Mouse (Mus musculus) kidney, embryonic 16.5 days (tissue): ENCODE measurements around the gene Tbce. TPM values are rescaled to one million over a fixed set of nuclear protein-coding genes. Genes with fewer than 3 reads are reported as not detected.

ENCODE experiments used
- ATAC-seq: fragments of 200-750 bp; cut with Nextera tagmentation; 2 replicates; pipeline ENCODE4 v1.8.0; 2017; ENCODE audit warnings: moderate TSS enrichment; ENCODE audit not compliant: low FRiP score, low TSS enrichment
- H3K27ac ChIP-seq: fragments of 300-500 bp; sonication (generic); 2 replicates; pipeline ENCODE4 v1.5.1; 2014; ENCODE audit warnings: low read length
- H3K27me3 ChIP-seq: fragments of 300-500 bp; sonication (generic); 2 replicates; pipeline ENCODE4 v1.6.1; 2014; ENCODE audit warnings: low read length, control low read depth, mixed read lengths; ENCODE audit not compliant: insufficient read depth
- H3K36me3 ChIP-seq: fragments of 300-500 bp; sonication (generic); 2 replicates; pipeline ENCODE4 v1.6.1; 2014; ENCODE audit warnings: low read length, control low read depth, mixed read lengths; ENCODE audit not compliant: insufficient read depth
- H3K4me1 ChIP-seq: fragments of 300-500 bp; sonication (generic); 2 replicates; pipeline ENCODE4 v1.6.1; 2014; ENCODE audit warnings: low read length, control low read depth, mixed read lengths; ENCODE audit not compliant: insufficient read depth
- H3K4me2 ChIP-seq: fragments of 300-500 bp; sonication (generic); replicated peaks from 2 replicates; pipeline ENCODE4 v1.6.1; 2014; ENCODE audit warnings: low read depth, low read length
- H3K4me3 ChIP-seq: fragments of 300-500 bp; sonication (generic); 2 replicates; pipeline ENCODE4 v1.5.1; 2014; ENCODE audit warnings: mild to moderate bottlenecking, low read length
- H3K9ac ChIP-seq: fragments of 300-500 bp; sonication (generic); replicated peaks from 2 replicates; pipeline ENCODE4 v1.6.1; 2014; ENCODE audit warnings: low read length
- H3K9me3 ChIP-seq: fragments of 300-500 bp; sonication (generic); 2 replicates; pipeline ENCODE4 v1.6.1; 2016; ENCODE audit warnings: low read length, control low read depth
- WGBS: fragments of 180-500 bp; shearing (Covaris S2); extraction: QIAGEN DNeasy Blood & Tissue Kit; methylation state at CpG from one replicate; pipeline ENCODE4 v1.1.7; 2014; 5-methylcytosine and 5-hydroxymethylcytosine counted together
- polyA plus RNA-seq: library from polyadenylated mRNA; unstranded; fragments of >200 nt; fragmentation: Nextera tagmentation; extraction: Ambion mirVana; gene quantifications from 2 replicates; pipeline ENCODE4 v1.2.1, GENCODE M21; 2015

The Tbce gene
- polyA plus RNA-seq, 1 experiment from 2014 or later = 59.4 TPM

GRCm38 (mm10) chr13:14063013-14063941, 23.8 kb upstream of the Tbce start, which contains the start of the genes Arid4b and Ggps1:
Gene Arid4b (plus strand): TSS chr13:14063232.
Gene Ggps1 (minus strand): TSS chr13:14063488.
- Histone ChIP-seq H3K27ac (peak within 1 kb of the TSS; percentile 98), H3K4me1 (peaks cover 19% of the 10 kb centered on the region), H3K9me3 (no peaks in the 10 kb centered on the region), H3K4me2 (peak within 1 kb of the TSS; percentile 74), H3K4me3 (peak within 1 kb of the TSS; percentile 83), H3K36me3 (0 out of 2 replicates have a peak, but pooled peaks cover 5% of the 10 kb centered on the region), H3K9ac (peak within 1 kb of the TSS; percentile 100), H3K27me3 (no peaks in the 10 kb centered on the region)
- ATAC-seq = peak; percentile 99
- WGBS = under 1% methylated on average over 63 of the region's 64 CpGs

- Histone ChIP-seq H3K4me1 (peaks cover 19% of the 10 kb centered on the region), H3K4me3 (peak overlapping the region; percentile 83), H3K4me2 (peak overlapping the region; percentile 74), H3K9me3 (no peaks in the 10 kb centered on the region), H3K36me3 (peaks cover 6% of the 10 kb centered on the region), H3K27me3 (no peaks in the 10 kb centered on the region), H3K9ac (peak overlapping the region; percentile 82), H3K27ac (peak overlapping the region; percentile 92)
- ATAC-seq = no peak
- WGBS = 6% methylated on average over 11 of the region's 11 CpGs
Measured at GRCm38 (mm10) chr13:14062209-14063012, 23.0 kb upstream of the Tbce start.

DNA sequence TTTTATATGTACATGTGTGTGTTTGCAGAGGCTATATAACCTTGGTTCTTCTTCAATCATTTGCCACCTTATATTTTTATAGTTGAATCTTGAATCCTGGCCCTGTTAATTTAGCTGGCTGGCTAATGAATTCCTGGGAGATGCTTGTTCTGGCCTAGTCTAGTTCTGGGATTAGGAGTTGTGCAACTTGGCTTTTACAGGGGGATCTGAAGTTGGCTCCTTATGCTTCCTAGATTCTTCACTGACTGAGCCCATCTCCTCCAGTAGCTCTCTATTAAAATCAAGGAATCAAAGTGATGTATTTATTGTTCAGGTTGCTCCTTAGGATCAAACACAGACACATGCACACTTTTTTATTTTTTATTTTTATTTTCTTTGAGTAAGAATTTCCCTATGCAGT, 20.1 kb upstream of the Tbce start:
- no peak overlapping the region for H3K9ac ChIP-seq
- peaks cover 10% of the 10 kb centered on the region for H3K4me1 ChIP-seq
- H3K27ac ChIP-seq = no peak overlapping the region
- H3K4me3 ChIP-seq = no peak overlapping the region
- H3K9me3 ChIP-seq = no peaks in the 10 kb centered on the region
- no peaks in the 10 kb centered on the region for H3K27me3 ChIP-seq
- no peak overlapping the region for H3K4me2 ChIP-seq
- no peak for ATAC-seq
- peaks cover 25% of the 10 kb centered on the region for H3K36me3 ChIP-seq

DNA sequence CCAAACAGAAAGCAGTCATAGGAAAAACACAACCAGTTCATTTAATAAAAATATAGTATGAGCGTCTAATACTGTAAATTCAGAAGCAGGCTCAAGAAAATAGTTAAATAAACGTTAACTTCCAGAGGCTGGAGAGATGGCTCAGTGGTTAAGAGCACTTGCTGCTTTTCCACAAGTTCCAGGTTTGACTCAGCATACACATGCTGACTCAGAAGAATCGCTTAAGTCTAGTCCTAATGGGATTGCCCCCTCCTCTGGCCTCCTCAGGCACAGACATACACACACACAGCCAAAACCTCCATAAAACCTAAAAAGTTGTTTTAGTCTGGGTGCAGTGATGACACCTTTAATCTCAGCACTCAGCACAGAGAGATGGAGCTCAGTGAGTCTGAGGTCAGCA, 17.4 kb upstream of the Tbce start:
- 93% methylated on average over 3 of the region's 3 CpGs for WGBS
- no peak for ATAC-seq
- Histone ChIP-seq H3K4me2 (no peak overlapping the region), H3K36me3 (peaks cover 51% of the 10 kb centered on the region), H3K9ac (no peak overlapping the region), H3K27ac (no peak overlapping the region), H3K27me3 (no peaks in the 10 kb centered on the region), H3K9me3 (no peaks in the 10 kb centered on the region), H3K4me3 (no peak overlapping the region), H3K4me1 (peaks cover 4% of the 10 kb centered on the region)

GRCm38 (mm10) chr13:14049878-14050277, 10.4 kb upstream of the Tbce start:
- 97% methylated on average over 1 of the region's 1 CpGs for WGBS
- Histone ChIP-seq H3K4me1 (no peaks in the 10 kb centered on the region), H3K4me2 (no peak overlapping the region), H3K27me3 (no peaks in the 10 kb centered on the region), H3K27ac (no peak overlapping the region), H3K4me3 (no peak overlapping the region), H3K9me3 (no peaks in the 10 kb centered on the region), H3K36me3 (peaks cover 57% of the 10 kb centered on the region), H3K9ac (no peak overlapping the region)
- ATAC-seq = no peak

DNA sequence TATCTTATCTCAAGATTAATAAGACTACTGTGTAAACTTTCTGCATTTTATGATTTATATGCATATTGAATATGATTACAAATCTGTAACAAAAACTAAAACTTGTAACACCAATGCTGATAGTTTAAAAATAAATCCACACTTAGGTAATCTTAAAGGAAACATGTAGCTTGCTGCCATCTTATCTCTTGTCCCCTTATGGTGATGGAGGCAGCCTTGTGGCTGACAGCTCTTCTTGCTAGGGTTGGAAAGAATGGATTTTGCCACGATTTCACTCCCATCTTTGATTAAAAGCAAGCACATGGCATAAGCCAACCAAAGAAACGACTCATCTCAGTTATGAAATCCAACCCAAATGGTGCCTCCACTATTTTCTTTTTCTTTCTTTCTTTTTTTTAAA, 5.1 kb upstream of the Tbce start:
- Histone ChIP-seq H3K4me1 (peaks cover 7% of the 10 kb centered on the region), H3K27ac (no peak overlapping the region), H3K9me3 (no peaks in the 10 kb centered on the region), H3K36me3 (peaks cover 19% of the 10 kb centered on the region), H3K4me2 (no peak overlapping the region), H3K27me3 (no peaks in the 10 kb centered on the region), H3K9ac (no peak overlapping the region), H3K4me3 (no peak overlapping the region)
- 77% methylated on average over 2 of the region's 2 CpGs for WGBS
- no peak for ATAC-seq

GRCm38 (mm10) chr13:14043851-14044250, 4.4 kb upstream of the Tbce start:
- H3K4me2 ChIP-seq = no peak overlapping the region
- no peak overlapping the region for H3K9ac ChIP-seq
- H3K36me3 ChIP-seq = peaks cover 15% of the 10 kb centered on the region
- no peak overlapping the region for H3K27ac ChIP-seq
- H3K9me3 ChIP-seq = no peaks in the 10 kb centered on the region
- H3K27me3 ChIP-seq = no peaks in the 10 kb centered on the region
- H3K4me1 ChIP-seq = peaks cover 7% of the 10 kb centered on the region
- no peak overlapping the region for H3K4me3 ChIP-seq
- no peak for ATAC-seq

DNA sequence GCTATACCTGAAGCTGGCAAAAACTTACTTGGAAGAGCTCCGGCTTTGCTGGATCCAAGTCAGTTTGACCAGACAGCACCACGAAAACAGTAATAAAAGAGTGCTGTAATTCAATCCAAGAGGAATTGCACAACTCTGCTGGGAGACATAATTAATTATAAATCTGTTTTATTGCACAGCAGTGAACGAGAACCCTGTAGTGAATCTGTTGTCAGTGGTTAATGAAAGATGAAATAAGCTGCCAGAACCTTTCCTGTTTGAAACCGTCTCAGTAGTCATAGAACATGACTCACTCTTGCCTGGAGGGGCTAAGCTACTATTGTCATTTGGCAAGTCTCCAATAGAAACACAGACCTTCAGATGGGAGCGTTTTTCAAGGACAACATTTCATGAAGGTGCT, 748 bp upstream of the Tbce start:
- H3K4me3 ChIP-seq = peak overlapping the region; percentile 70
- H3K9me3 ChIP-seq = no peaks in the 10 kb centered on the region
- ATAC-seq = peak; percentile 33; the same call in 1 of the 2 replicates
- H3K27me3 ChIP-seq = no peaks in the 10 kb centered on the region
- peak overlapping the region; percentile 88 for H3K4me2 ChIP-seq
- WGBS = 6% methylated on average over 5 of the region's 5 CpGs
- H3K4me1 ChIP-seq = peaks cover 15% of the 10 kb centered on the region
- H3K36me3 ChIP-seq = no peaks in the 10 kb centered on the region
- H3K9ac ChIP-seq = peak overlapping the region; percentile 87
- H3K27ac ChIP-seq = peak overlapping the region; percentile 96

DNA sequence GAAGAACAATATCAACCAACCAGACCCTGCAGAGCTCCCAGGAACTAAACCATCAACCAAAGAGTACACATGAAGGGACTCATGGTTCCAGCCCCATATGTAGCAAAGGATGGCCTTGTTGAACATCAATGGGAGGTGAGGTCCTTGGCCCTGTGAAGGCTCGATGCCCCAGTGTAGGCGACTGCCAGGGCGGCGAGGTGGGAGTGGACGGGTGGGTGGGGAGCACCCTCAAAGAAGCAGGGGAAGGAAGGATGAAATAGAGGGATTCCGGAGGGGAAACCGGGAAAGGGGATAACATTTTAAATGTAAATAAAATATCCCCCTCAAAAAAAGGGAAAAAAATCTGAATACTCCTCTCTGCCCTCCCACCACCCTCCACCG, 537 bp downstream of the Tbce start:
- ATAC-seq = peak; percentile 46
- Histone ChIP-seq H3K4me3 (peak overlapping the region; percentile 70), H3K4me1 (peaks cover 15% of the 10 kb centered on the region), H3K36me3 (no peaks in the 10 kb centered on the region), H3K4me2 (peak overlapping the region; percentile 88), H3K27ac (peak overlapping the region; percentile 96), H3K9ac (peak overlapping the region; percentile 87), H3K27me3 (no peaks in the 10 kb centered on the region), H3K9me3 (no peaks in the 10 kb centered on the region)
- WGBS = 0% methylated on average over 8 of the region's 8 CpGs
